Mouse (Mus musculus) cortical plate, adult 2 months (tissue): ENCODE results near the gene Fhit. TPM values are rescaled to one million over a fixed set of nuclear protein-coding genes. Genes with fewer than 3 reads are reported as not detected.

Experiments
- H3K27ac ChIP-seq: fragments of 200-500 bp; 2 replicates; pipeline ENCODE4 v1.5.1; 2012; ENCODE audit warnings: low read length, control low read depth, inconsistent platforms; ENCODE audit not compliant: insufficient read depth
- H3K4me1 ChIP-seq: fragments of 200-500 bp; 2 replicates; pipeline ENCODE4 v1.6.1; 2011; ENCODE audit warnings: low read length; ENCODE audit not compliant: control insufficient read depth, insufficient read depth
- H3K4me3 ChIP-seq: fragments of 200-500 bp; 2 replicates; pipeline ENCODE4 v1.5.1; 2011; ENCODE audit warnings: mild to moderate bottlenecking, low read length, control low read depth; ENCODE audit not compliant: insufficient read depth
- CTCF ChIP-seq: fragments of 200-500 bp; IDR thresholded peaks from 2 replicates; pipeline ENCODE4 v1.5.1; 2011; ENCODE audit warnings: mild to moderate bottlenecking, control low read depth, low read length; ENCODE audit not compliant: insufficient read depth; ENCODE audit errors: extremely low read depth
- POLR2A ChIP-seq: fragments of 200-500 bp; IDR thresholded peaks from 2 replicates; pipeline ENCODE4 v1.6.1; 2011; ENCODE audit warnings: mild to moderate bottlenecking, low read length, control low read depth; ENCODE audit not compliant: insufficient read depth; ENCODE audit errors: extremely low read depth
- polyA plus RNA-seq: library from polyadenylated mRNA; depleted of rRNA; stranded (reverse); fragments of >200 nt; gene quantifications from 2 replicates; pipeline ENCODE4 v1.2.3, GENCODE M21; 2012

Gene Fhit
- polyA plus RNA-seq, 1 experiment: 7.7 TPM

DNA sequence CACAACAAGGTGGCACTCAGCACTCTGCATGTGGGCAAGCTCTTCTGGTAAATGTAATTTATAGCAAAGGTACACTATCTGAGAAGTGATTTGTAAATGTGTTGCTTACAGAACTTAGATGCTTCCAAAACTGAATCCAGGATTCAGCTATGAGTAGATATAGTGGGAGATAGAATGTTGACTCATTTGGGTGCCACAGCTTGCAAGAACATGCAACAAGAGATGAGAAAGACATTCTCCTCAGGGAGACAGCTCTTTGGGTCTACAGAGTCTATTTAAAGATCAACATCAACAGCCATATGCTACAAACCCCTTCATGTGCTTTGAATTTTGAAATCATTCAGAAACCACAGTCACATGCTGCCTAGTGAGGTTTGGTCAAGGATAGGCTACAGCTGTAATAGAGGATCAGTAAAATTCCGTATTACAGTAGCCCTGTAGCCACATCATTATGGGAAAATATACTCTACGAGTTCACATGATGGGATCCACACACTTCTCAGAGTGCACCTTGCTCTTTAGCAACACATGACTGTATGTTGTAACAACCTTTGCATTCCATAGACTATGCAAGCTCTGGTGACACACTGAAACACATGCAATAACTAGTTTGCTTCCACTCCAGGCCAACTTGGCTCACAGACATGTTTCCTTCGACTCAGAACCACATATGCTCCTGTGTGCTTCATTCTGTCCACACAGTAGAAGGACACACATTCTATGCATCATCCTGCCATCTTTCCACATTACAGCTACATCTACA, 678.8 kb downstream of the Fhit start:
- Histone ChIP-seq H3K4me3 (no peak overlapping the region), H3K4me1 (peaks cover 4% of the 10 kb centered on the region), H3K27ac (no peak overlapping the region; the same call in 1 of the 2 replicates)
- no peak for TF ChIP-seq CTCF
- TF ChIP-seq POLR2A: no peak

DNA sequence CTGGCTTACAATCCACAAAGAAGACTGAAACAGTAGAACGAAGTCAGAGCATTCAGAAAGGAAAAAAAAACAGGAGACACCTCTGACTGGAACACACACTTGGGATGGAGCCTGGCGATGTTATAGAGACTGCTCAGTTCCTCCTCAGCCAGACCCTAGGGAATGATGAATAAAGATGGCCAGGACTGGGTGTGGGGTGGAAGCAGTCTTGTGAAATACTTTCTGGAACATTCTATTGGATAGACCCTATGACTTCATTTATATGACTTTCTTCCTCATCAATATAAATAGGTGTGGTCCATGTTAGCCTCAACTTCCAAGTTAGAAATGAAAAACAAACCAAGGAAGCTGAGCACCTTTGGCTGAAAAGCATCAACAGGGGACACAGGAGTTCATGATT, 680.5 kb downstream of the Fhit start:
- peaks cover 4% of the 10 kb centered on the region for H3K4me1 ChIP-seq
- H3K27ac ChIP-seq: no peak overlapping the region
- TF ChIP-seq CTCF (no peak), POLR2A (no peak)

DNA sequence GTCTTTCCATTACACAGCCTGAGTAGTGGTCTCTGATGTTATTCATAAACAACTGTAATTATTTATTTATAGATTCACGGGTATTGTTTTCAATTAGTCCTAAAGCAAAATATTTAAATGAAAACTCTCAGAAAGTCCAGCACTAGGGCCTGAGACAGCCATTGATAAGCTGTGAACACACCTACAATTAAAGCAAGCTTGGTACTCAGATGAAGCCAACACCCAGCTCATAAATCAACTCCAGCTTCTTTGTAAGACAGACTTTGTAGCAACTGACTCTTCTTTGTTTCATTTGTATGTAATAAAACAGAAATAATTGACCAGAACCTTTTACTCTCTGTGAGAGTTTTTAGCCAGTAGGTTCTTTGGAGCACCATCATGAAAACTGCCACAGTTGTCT, 681.2 kb downstream of the Fhit start:
- Histone ChIP-seq H3K4me1 (peaks cover 4% of the 10 kb centered on the region), H3K4me3 (no peak overlapping the region), H3K27ac (no peak overlapping the region)
- TF ChIP-seq CTCF (no peak), POLR2A (no peak)

More for the DNA sequence above, 680.5 kb downstream of the Fhit start:
- H3K4me3 ChIP-seq: no peak overlapping the region

DNA sequence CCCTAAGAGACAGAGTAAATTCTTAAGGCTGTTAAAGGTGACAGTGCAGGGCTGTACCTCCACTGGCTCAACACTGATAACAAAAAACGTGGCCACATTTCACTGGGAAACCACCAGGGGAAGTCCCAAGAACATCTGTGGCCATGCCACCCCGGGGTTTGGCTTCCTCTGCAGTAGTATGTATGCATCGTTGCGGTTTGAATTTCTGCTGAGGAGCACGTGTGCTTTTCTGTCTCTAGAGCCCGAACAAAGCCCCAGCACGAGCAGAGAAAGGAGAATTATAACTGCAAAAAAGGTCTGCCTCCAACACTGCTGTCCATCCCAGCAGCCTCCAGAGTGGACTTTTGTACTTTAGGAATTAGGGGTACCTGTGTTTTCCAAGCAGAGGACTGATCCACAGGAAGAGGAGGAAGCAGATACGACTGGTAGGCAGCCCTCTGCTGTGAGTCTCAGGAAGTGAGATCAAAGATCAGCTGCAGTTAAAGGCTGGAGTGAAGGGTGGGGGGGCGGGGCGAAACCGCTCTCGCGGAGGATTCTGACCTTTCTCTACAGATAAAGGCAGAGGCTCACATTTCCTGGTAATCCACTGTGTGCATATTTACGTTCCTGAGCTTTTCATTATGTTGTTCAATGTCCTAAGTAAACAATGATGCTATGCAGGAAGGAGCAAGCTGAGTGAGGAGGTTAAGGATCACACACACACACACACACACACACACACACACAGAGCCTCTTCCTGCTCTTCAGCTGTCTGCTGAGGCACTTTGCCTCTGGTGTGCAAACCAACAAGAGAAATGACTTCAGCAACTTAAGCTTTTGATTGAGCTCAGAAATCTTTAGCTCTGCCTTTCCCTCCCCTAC, 708.6 kb downstream of the Fhit start:
- no peak overlapping the region; the same call in 1 of the 2 replicates for H3K4me3 ChIP-seq
- no peak overlapping the region for H3K27ac ChIP-seq
- no peak for TF ChIP-seq CTCF
- TF ChIP-seq POLR2A: no peak
- no peaks in the 10 kb centered on the region for H3K4me1 ChIP-seq

DNA sequence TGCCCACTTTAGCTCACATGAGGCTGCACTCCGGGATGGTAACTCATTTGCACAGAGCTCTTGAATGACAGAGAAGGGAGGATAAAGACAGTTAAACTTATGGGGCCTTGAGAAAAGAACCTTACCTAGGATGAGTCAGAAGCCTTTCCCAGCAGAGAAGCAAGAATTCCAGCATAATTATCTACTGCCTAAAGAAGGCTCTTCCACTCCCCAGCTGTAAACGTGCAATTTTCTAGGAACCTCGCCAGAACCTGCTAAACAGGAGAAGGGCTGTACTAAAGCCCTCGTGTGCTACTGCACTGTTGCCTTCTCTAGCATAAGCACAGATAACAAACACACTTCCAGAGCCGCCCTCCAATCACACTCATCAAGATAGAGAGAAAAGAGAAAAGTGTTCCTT, 709.6 kb downstream of the Fhit start:
- TF ChIP-seq CTCF: no peak
- TF ChIP-seq POLR2A: no peak
- H3K27ac ChIP-seq: no peak overlapping the region
- no peak overlapping the region for H3K4me3 ChIP-seq
- H3K4me1 ChIP-seq: no peaks in the 10 kb centered on the region

DNA sequence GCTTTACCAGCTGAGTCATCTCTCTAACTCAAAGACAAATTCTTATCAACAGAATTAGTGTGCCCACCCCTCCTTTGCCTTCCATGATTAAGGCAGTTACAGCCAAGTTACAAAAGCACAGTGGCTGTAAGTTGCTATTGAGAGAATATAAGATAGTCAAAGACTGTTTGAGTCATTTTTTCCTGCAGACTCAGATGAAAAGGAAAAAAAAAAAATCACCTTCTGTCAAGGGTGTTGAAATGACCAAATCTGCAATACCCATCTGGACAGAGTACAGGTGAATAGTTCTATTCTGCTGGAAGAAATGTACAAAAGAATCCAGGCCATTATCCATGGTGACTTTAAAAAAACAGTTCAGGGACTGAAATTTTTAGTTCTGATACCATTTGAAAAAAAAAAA, 716.5 kb downstream of the Fhit start:
- H3K4me1 ChIP-seq: no peaks in the 10 kb centered on the region
- TF ChIP-seq CTCF (no peak), POLR2A (no peak)
- H3K27ac ChIP-seq: no peak overlapping the region
- H3K4me3 ChIP-seq: no peak overlapping the region

DNA sequence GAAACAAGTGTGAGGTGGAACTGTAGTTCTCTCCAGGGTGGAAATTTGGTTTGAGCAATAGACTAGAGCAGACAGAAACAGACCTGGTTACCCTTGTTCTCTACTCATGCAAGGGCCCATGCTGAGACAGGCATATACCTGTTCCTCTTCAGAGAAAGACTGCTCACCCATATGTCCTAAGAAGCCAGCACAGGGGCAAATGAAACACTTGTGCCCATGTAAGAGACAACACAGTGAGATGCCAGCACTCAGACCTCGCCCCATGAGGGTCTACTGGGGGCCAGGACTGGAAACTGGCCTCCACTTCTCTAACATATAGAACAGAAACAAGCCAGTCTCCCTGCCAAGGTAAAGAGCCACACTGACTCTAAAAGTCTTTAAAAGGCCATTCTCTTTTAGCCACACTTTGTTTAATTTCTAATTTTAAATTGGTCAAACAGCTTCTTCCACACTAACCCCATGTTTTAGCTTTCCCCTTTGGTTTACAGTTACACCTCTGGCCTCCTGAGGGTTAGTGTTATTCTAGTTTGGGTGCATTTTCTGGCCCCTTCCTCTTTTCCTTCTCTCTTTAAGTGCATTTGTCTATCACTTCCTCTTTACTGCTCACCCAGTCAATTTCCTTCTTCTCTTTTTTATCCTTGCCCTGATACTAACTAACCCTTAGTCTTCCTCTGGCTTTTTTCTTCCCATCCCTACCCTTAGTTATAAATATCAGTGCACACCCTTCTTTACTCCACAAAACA, 722.7 kb downstream of the Fhit start:
- no peak overlapping the region for H3K27ac ChIP-seq
- TF ChIP-seq CTCF (no peak), POLR2A (no peak)
- no peak overlapping the region for H3K4me3 ChIP-seq
- no peaks in the 10 kb centered on the region for H3K4me1 ChIP-seq

DNA sequence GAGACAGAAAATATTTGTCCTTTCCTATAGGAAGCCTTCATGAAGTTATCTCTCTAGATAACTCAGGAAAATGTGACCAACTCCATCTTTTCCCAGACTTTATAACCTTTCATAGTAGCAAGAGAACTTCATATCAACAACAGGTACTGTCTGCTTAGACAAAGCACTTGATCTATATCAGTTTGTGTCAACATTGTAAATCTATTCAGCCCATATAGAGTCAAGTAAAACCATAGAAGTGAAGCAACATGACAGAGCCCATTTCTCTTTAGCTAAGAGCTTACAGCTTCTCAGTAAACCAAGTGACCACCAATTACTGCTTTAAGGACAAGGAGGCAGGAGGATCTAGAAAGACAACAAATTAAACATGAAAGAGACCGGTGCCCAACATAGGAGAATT, 725.6 kb downstream of the Fhit start:
- Histone ChIP-seq H3K4me1 (no peaks in the 10 kb centered on the region), H3K27ac (no peak overlapping the region), H3K4me3 (no peak overlapping the region)
- TF ChIP-seq CTCF: no peak
- TF ChIP-seq POLR2A: no peak

DNA sequence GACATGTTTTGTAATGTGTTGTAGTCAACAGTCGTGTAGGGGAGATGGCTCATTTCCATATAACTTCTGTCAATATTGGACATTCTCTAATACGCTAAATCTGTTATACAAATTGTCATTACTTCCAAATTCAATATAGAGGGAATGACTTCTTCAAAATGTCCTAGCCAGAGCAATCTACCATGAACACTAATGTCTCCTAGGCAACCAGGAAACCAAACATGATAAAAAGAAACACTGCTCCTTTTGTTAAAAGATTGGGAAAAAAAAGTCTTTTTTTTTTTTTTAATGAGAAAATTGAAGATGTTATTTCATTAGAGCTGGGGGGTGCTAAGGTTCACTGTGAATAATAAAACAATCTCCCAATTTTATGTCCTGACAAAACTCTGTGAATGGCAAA, 729.3 kb downstream of the Fhit start:
- Histone ChIP-seq H3K4me3 (no peak overlapping the region), H3K4me1 (no peaks in the 10 kb centered on the region), H3K27ac (no peak overlapping the region)
- TF ChIP-seq POLR2A (no peak), CTCF (no peak)
